Comparison of ENCODE assay signal across 21 mouse cellular contexts in the genomic region with DNA sequence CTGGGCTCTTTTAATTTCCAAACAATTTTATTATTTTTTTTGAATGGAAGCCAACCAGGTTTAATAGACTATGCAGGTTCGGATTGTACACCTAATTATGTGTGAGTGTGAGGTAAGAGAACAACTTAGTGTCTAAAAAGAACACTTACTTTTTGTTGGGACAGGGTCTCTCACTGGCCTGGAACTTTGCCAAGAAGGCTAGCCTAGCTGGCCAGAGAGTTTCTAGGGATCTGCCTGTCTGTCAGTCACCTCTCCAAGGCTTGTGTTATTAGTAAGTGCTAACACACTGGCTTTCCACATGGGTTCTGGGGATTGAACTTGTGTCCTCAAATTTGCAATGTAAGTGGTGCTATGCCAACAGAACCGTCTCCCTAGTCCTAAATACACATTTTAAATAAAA.
A peak's percentile ranks its signal among the peaks of the same experiment; 100 is the strongest.
DNase-seq lines count a peak whose midpoint lies in the region; ATAC-seq and TF ChIP-seq lines count a peak whose summit lies in the region.
"Had no signal": no experiment of that assay in that cellular context is flagged by ENCODE, and none has a peak within 500 bp of the region (broad histone marks: within the 10 kb centered on the region; RNA-seq: fewer than 3 reads in every experiment).

No protein-coding gene starts in this region.

- no peak overlapping the region for H3K27ac ChIP-seq in forebrain, postnatal 0 days (ENCODE audit: low read depth, low read length)
- H3K27ac ChIP-seq in forebrain, embryonic 15.5 days (replicated peaks): no peak overlapping the region
- H3K27ac ChIP-seq in lung, embryonic 14.5 days (ENCODE audit: low read depth): no peak overlapping the region
- H3K27ac ChIP-seq: heart, adult 2 months; heart, embryonic 15.5 days; hindbrain, embryonic 15.5 days had no signal

- no peak overlapping the region for H3K4me2 ChIP-seq in forebrain, postnatal 0 days (ENCODE audit: low read depth)
- H3K4me2 ChIP-seq in forebrain, embryonic 15.5 days (replicated peaks): no peak overlapping the region
- no peak overlapping the region for H3K4me2 ChIP-seq in lung, embryonic 14.5 days
- H3K4me2 ChIP-seq: heart, embryonic 11.5 days; heart, embryonic 15.5 days; hindbrain, embryonic 15.5 days had no signal

- H3K36me3 ChIP-seq in forebrain, postnatal 0 days (ENCODE audit: insufficient read depth): no peaks in the 10 kb centered on the region
- no peaks in the 10 kb centered on the region for H3K36me3 ChIP-seq in forebrain, embryonic 15.5 days
- 0 out of 2 replicates have a peak, but pooled peaks cover 4% of the 10 kb centered on the region for H3K36me3 ChIP-seq in lung, embryonic 14.5 days (ENCODE audit: insufficient read depth)
- H3K36me3 ChIP-seq: heart, embryonic 15.5 days; hindbrain, embryonic 15.5 days had no signal

- no peak for TF ChIP-seq CTCF in forebrain, postnatal 0 days (IDR thresholded peaks at IDR 0.05; ENCODE audit: low read depth)
- no peak for TF ChIP-seq CTCF in lung, embryonic 14.5 days (IDR thresholded peaks at IDR 0.05; ENCODE audit: low read depth)

- H3K27me3 ChIP-seq in forebrain, postnatal 0 days (ENCODE audit: insufficient read depth, low read length): no peaks in the 10 kb centered on the region
- H3K27me3 ChIP-seq in forebrain, embryonic 15.5 days: no peaks in the 10 kb centered on the region
- no peaks in the 10 kb centered on the region for H3K27me3 ChIP-seq in lung, embryonic 14.5 days (ENCODE audit: insufficient read depth, low read length)
- H3K27me3 ChIP-seq: heart, embryonic 15.5 days; hindbrain, embryonic 15.5 days had no signal

- peak; percentile 25 to 30 for DNase-seq in cerebellum, postnatal 10 days
- DNase-seq in cerebellum, adult 11 months: no peak
- DNase-seq in forebrain, postnatal 0 days: peak; percentile 17
- peak; percentile 66 for DNase-seq in lung, embryonic 14.5 days
- DNase-seq in lung, postnatal 36 days: no peak
- peak; percentile 8 for DNase-seq in adipocyte (ENCODE audit: low spot score)
- DNase-seq in kidney, postnatal 4 days: no peak
- DNase-seq: adrenal gland, postnatal 10 days; B cell, adult 2 months; cerebellum, adult 18-20 months; cerebellum, adult 9-11 months; gastrocnemius, postnatal 14 days; heart, adult 2 months; heart, postnatal 14 days had no signal

- H3K4me3 ChIP-seq in forebrain, postnatal 0 days (ENCODE audit: low read depth, low read length): no peak overlapping the region
- no peak overlapping the region for H3K4me3 ChIP-seq in forebrain, embryonic 15.5 days
- H3K4me3 ChIP-seq in lung, embryonic 14.5 days (ENCODE audit: low read depth, low read length): no peak overlapping the region
- H3K4me3 ChIP-seq: heart, adult 2 months; heart, embryonic 15.5 days; hindbrain, embryonic 15.5 days had no signal

- 43% methylated on average over 2 of the region's 2 CpGs for WGBS in forebrain, postnatal 0 days
- 51% methylated on average over 2 of the region's 2 CpGs for WGBS in forebrain, embryonic 15.5 days
- 31% methylated on average over 2 of the region's 2 CpGs for WGBS in lung, embryonic 14.5 days

- no peaks in the 10 kb centered on the region for H3K9me3 ChIP-seq in forebrain, postnatal 0 days (ENCODE audit: low read length)
- no peaks in the 10 kb centered on the region for H3K9me3 ChIP-seq in forebrain, embryonic 15.5 days
- H3K9me3 ChIP-seq in lung, embryonic 14.5 days (ENCODE audit: low read depth, low read length): no peaks in the 10 kb centered on the region
- H3K9me3 ChIP-seq: G1E; heart, embryonic 15.5 days; hindbrain, embryonic 15.5 days had no signal

- ATAC-seq in forebrain, postnatal 0 days: no peak
- ATAC-seq in forebrain, embryonic 15.5 days (replicated peaks): no peak
- ATAC-seq in lung, embryonic 14.5 days (ENCODE audit: insufficient read depth): no peak
- ATAC-seq: CD4-positive, CD25-positive, alpha-beta regulatory T cell, adult 4 months; forebrain, embryonic 16.5 days had no signal

- H3K4me1 ChIP-seq in forebrain, postnatal 0 days (ENCODE audit: insufficient read depth): no peaks in the 10 kb centered on the region
- no peaks in the 10 kb centered on the region for H3K4me1 ChIP-seq in forebrain, embryonic 15.5 days
- no peaks in the 10 kb centered on the region for H3K4me1 ChIP-seq in lung, embryonic 14.5 days (ENCODE audit: insufficient read depth)
- H3K4me1 ChIP-seq: hindbrain, embryonic 15.5 days had no signal

- H3K9ac ChIP-seq in forebrain, postnatal 0 days: no peak overlapping the region
- no peak overlapping the region for H3K9ac ChIP-seq in forebrain, embryonic 15.5 days (replicated peaks)
- H3K9ac ChIP-seq in lung, embryonic 14.5 days: no peak overlapping the region
- H3K9ac ChIP-seq: heart, embryonic 15.5 days; hindbrain, embryonic 15.5 days had no signal

Comparison
In these comparisons a context has a peak if more than half of its experiments do, and no peak if none do; other contexts are left out.
1. DNase-seq: peak in cerebellum, postnatal 10 days (2 of 2), forebrain, postnatal 0 days (single experiment), lung, embryonic 14.5 days (single experiment) and adipocyte (single experiment); none in cerebellum, adult 11 months (single experiment), lung, postnatal 36 days (single experiment) and kidney, postnatal 4 days (0 of 2).